Mouse (Mus musculus): ENCODE results near the gene Tsen54.

DNA sequence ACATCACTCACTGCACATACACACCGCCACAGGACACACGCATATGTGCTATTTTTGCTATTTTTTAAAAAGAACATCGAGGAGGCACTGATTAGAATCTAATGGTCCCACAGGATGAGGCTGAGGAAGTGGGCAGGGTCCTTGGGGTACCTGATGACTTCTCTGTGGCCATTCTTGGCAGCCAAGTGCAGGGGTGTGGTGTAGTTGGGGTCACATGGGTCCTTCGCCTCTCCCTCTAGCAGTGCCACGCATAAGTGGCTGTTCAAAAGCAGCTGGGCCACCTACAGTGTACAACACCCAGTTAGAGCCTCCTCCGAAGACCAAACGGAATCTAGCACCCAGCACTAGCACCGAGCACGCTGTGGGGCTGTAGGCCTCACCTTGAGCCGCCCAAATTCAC is 8.4 kb upstream of the Tsen54 start:
- TF ChIP-seq POLR2A (IDR thresholded peaks at IDR 0.05; ENCODE audit: insufficient read length, low read depth): no peak
- no peak for TF ChIP-seq POLR2AphosphoS2 (IDR thresholded peaks at IDR 0.05; ENCODE audit: insufficient read length, low read depth)

Data from myocyte (in vitro differentiated cells).